Mouse (Mus musculus): ENCODE data around the gene Nsmce1. TPM values are rescaled to one million over a fixed set of nuclear protein-coding genes. Genes with fewer than 3 reads are reported as not detected.

The Nsmce1 gene
- polyA plus RNA-seq, 2 experiments, result 42.3 to 90.1 TPM

DNA sequence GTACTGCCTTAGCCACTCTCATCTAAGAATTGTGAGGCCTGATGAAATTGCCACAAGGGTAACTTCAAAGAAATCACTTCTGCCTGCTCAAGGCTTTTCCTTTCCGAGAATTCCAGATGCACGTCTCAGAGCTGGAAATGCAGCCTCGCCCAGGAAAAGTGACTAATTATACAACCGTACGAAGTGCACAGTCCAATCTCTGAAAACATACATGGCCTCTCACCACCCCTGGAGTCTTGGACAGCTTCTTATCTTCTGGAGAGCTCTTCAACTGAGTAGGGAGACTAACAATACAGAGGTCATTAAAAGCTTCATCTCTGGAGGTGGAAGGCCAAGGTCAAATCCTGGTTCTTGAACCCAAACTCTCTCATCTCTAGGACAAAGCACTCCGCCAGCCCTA lies 1.2 kb upstream of the Nsmce1 start:
- Histone ChIP-seq H3K4me1 (replicated peaks; ENCODE audit: control insufficient read depth in 2 of 2, insufficient read depth in 2 of 2, low read length in 1 of 2) (peaks cover 29 to 44% of the 10 kb centered on the region in 2 experiments), H3K27ac (no peak overlapping the region; the same call in 1 of the 2 replicates), H3K9me3 (ENCODE audit: control insufficient read depth, low read length) (no peaks in the 10 kb centered on the region), H3K9ac (replicated peaks) (no peak overlapping the region; the same call in 1 of the 2 replicates), H3K27me3 (ENCODE audit: control insufficient read depth, insufficient read depth, low read length) (no peaks in the 10 kb centered on the region), H3K4me2 (ENCODE audit: low read depth) (no peak overlapping the region), H3K4me3 (ENCODE audit: insufficient read depth in 1 of 2, low read depth in 2 of 2, low read length in 2 of 2) (no peak overlapping the region), H3K36me3 (replicated peaks; ENCODE audit: control insufficient read depth, insufficient read depth, low read depth) (no peaks in the 10 kb centered on the region)
- TF ChIP-seq CTCF (IDR thresholded peaks at IDR 0.05; ENCODE audit: low read depth) (no peak), EP300 (IDR thresholded peaks at IDR 0.05; ENCODE audit: low read depth) (no peak)
- no peak for DNase-seq (ENCODE audit: low read depth in 3 of 3, low spot score in 3 of 3)
- no peak for ATAC-seq (ENCODE audit: insufficient read depth)
- 62% methylated on average over 6 of the region's 6 CpGs for WGBS (ENCODE audit: insufficient replicate concordance)

DNA sequence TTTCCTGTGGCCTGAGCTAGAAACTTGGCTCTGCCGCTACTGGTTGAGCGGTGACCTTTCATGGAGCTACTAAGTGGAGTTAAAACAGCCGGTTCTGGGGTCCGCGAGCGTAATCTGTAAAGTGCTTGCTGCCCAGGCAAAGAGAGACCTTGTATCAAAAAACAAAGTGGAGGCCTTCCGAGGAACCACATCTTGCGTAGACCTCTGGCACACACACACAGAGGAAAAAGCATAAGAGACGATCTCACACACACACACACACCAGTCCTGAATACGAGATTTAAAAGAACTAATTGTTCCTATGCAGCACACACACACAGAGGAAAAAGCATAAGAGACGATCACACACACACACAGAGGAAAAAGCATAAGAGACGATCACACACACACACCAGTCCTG lies 364 bp upstream of the Nsmce1 start:
- DNase-seq (ENCODE audit: low read depth in 3 of 3, low spot score in 3 of 3) (no peak), ATAC-seq (ENCODE audit: insufficient read depth) (peak; percentile 4; the same call in 1 of the 2 replicates)
- Histone ChIP-seq H3K27me3 (ENCODE audit: control insufficient read depth, insufficient read depth, low read length) (no peaks in the 10 kb centered on the region), H3K36me3 (replicated peaks; ENCODE audit: control insufficient read depth, insufficient read depth, low read depth) (no peaks in the 10 kb centered on the region), H3K27ac (peak overlapping the region; percentile 88), H3K9ac (replicated peaks) (peak overlapping the region; percentile 88), H3K4me3 (ENCODE audit: insufficient read depth in 1 of 2, low read depth in 2 of 2, low read length in 2 of 2) (peak overlapping the region; percentile 77 to 83), H3K4me1 (replicated peaks; ENCODE audit: control insufficient read depth in 2 of 2, insufficient read depth in 2 of 2, low read length in 1 of 2) (peaks cover 37 to 52% of the 10 kb centered on the region in 2 experiments), H3K9me3 (ENCODE audit: control insufficient read depth, low read length) (no peaks in the 10 kb centered on the region), H3K4me2 (ENCODE audit: low read depth) (peak overlapping the region; percentile 85)
- WGBS (ENCODE audit: insufficient replicate concordance), result 26% methylated on average over 12 of the region's 12 CpGs
- TF ChIP-seq EP300 (IDR thresholded peaks at IDR 0.05; ENCODE audit: low read depth) (no peak), CTCF (IDR thresholded peaks at IDR 0.05; ENCODE audit: low read depth) (no peak)

DNA sequence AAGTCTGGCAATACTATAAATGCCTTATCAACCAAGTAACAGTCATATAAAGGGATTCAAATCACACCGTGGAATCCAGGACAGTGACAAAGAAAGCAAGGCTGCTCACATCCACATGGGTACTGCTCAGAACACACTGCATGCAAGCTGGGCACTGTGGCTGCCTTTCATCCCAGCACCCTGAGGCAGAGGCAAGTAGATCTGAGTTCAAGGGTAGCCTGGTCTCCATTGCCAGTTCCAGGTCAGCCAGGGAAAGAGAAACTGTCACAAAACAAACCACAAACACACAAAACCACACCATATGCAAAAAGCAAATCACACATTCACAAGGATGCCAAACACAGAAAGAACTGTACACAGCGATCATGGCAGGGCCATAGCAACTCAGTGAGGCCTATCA lies 1.8 kb downstream of the Nsmce1 start:
- Histone ChIP-seq H3K9me3 (ENCODE audit: control insufficient read depth, low read length) (no peaks in the 10 kb centered on the region), H3K27ac (peak overlapping the region; percentile 26; the same call in 1 of the 2 replicates), H3K9ac (replicated peaks) (no peak overlapping the region), H3K4me1 (replicated peaks; ENCODE audit: control insufficient read depth in 2 of 2, insufficient read depth in 2 of 2, low read length in 1 of 2) (peaks cover 40 to 57% of the 10 kb centered on the region in 2 experiments), H3K4me3 (ENCODE audit: insufficient read depth in 1 of 2, low read depth in 2 of 2, low read length in 2 of 2) (no peak overlapping the region), H3K36me3 (replicated peaks; ENCODE audit: control insufficient read depth, insufficient read depth, low read depth) (peaks cover 6% of the 10 kb centered on the region), H3K27me3 (ENCODE audit: control insufficient read depth, insufficient read depth, low read length) (no peaks in the 10 kb centered on the region), H3K4me2 (ENCODE audit: low read depth) (peak overlapping the region; percentile 85)
- 68% methylated on average over 2 of the region's 2 CpGs for WGBS (ENCODE audit: insufficient replicate concordance)
- no peak for TF ChIP-seq EP300 (IDR thresholded peaks at IDR 0.05; ENCODE audit: low read depth)
- no peak for TF ChIP-seq CTCF (IDR thresholded peaks at IDR 0.05; ENCODE audit: low read depth)
- no peak for ATAC-seq (ENCODE audit: insufficient read depth)
- DNase-seq (ENCODE audit: low read depth in 3 of 3, low spot score in 3 of 3), result no peak

DNA sequence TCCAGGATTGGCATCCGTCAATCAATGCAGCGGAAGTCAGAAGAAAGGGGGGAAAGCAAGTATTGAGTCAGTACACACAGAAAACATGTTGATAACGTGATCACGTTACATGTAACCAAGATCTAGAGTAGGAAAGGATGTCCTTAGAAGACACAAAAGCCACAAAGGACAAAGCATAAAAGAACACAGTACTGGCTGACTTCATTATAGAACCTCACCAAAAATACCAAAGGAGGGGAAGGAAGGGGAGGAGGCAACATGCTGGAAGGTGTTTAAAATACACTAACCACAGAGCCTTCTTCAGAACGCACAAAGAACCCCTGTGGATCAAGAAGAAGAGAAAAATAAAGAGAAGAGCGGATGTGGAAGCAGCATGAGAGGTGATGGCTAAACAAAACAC lies 2.7 kb downstream of the Nsmce1 start:
- Histone ChIP-seq H3K9ac (replicated peaks) (no peak overlapping the region), H3K27me3 (ENCODE audit: control insufficient read depth, insufficient read depth, low read length) (no peaks in the 10 kb centered on the region), H3K4me2 (ENCODE audit: low read depth) (peak overlapping the region; percentile 52), H3K36me3 (replicated peaks; ENCODE audit: control insufficient read depth, insufficient read depth, low read depth) (peaks cover 6% of the 10 kb centered on the region), H3K9me3 (ENCODE audit: control insufficient read depth, low read length) (no peaks in the 10 kb centered on the region), H3K4me3 (ENCODE audit: insufficient read depth in 1 of 2, low read depth in 2 of 2, low read length in 2 of 2) (no peak overlapping the region), H3K27ac (peak overlapping the region; percentile 31; the same call in 1 of the 2 replicates), H3K4me1 (replicated peaks; ENCODE audit: control insufficient read depth in 2 of 2, insufficient read depth in 2 of 2, low read length in 1 of 2) (peaks cover 43 to 64% of the 10 kb centered on the region in 2 experiments)
- TF ChIP-seq EP300 (IDR thresholded peaks at IDR 0.05; ENCODE audit: low read depth) (no peak), CTCF (IDR thresholded peaks at IDR 0.05; ENCODE audit: low read depth) (no peak)
- ATAC-seq (ENCODE audit: insufficient read depth) (no peak), DNase-seq (ENCODE audit: low read depth in 3 of 3, low spot score in 3 of 3) (no peak)
- 65% methylated on average over 6 of the region's 6 CpGs for WGBS (ENCODE audit: insufficient replicate concordance)

DNA sequence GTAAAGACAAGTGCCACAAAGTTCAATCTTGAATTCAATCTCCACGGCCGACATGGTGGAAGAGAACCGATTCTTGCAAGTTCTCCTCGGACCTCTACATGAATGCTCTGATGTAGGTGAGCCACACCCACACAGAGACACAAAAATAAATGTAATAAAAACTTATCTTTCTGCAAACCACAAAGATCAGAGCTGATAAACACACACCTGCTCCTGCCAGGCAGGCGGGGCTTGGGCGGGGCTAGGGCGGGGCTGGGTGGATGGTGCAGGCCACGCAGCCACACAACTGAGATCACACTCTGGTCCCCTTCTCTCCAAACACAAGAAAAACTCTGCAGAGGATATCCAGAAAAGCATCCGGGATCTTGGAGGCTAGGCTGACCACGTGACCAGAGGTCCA lies 4.3 kb downstream of the Nsmce1 start:
- 47% methylated on average over 10 of the region's 10 CpGs for WGBS (ENCODE audit: insufficient replicate concordance)
- TF ChIP-seq EP300 (IDR thresholded peaks at IDR 0.05; ENCODE audit: low read depth) (no peak), CTCF (IDR thresholded peaks at IDR 0.05; ENCODE audit: low read depth) (no peak)
- Histone ChIP-seq H3K9me3 (ENCODE audit: control insufficient read depth, low read length) (no peaks in the 10 kb centered on the region), H3K4me1 (replicated peaks; ENCODE audit: control insufficient read depth in 2 of 2, insufficient read depth in 2 of 2, low read length in 1 of 2) (peaks cover 41 to 58% of the 10 kb centered on the region in 2 experiments), H3K4me3 (ENCODE audit: insufficient read depth in 1 of 2, low read depth in 2 of 2, low read length in 2 of 2) (no peak overlapping the region), H3K4me2 (ENCODE audit: low read depth) (peak overlapping the region; percentile 52), H3K27me3 (ENCODE audit: control insufficient read depth, insufficient read depth, low read length) (no peaks in the 10 kb centered on the region), H3K36me3 (replicated peaks; ENCODE audit: control insufficient read depth, insufficient read depth, low read depth) (peaks cover 6% of the 10 kb centered on the region), H3K9ac (replicated peaks) (peak overlapping the region; percentile 2), H3K27ac (peak overlapping the region; percentile 19)
- ATAC-seq (ENCODE audit: insufficient read depth) (no peak), DNase-seq (ENCODE audit: low read depth in 3 of 3, low spot score in 3 of 3) (no peak)

Data from liver, embryonic 14.5 days (tissue).